Mouse (Mus musculus) B cell, adult 2 months (primary cell): ENCODE data around the gene Tspan32.

Experiments used
- DNase-seq, 2 experiments: peaks; one replicate each; pipeline ENCODE4 v3.0.0; 2022

Tspan32 gene

GRCm38 (mm10) chr7:143055499-143056186 lies 50.8 kb downstream of the Tspan32 start:
- no peak for DNase-seq

- DNase-seq, result no peak
These were observed 52.2 kb downstream of the Tspan32 start for GRCm38 (mm10) chr7:143057023-143057422.

- DNase-seq, result no peak
These were observed 52.9 kb downstream of the Tspan32 start for GRCm38 (mm10) chr7:143057667-143058220.

- DNase-seq, result no peak
These were observed 53.4 kb downstream of the Tspan32 start for GRCm38 (mm10) chr7:143058221-143058697.

GRCm38 (mm10) chr7:143059202-143059870 lies 54.5 kb downstream of the Tspan32 start:
- no peak for DNase-seq

- DNase-seq, result no peak
These were observed 57.9 kb downstream of the Tspan32 start for GRCm38 (mm10) chr7:143062704-143063103.

GRCm38 (mm10) chr7:143064226-143064625 lies 59.4 kb downstream of the Tspan32 start:
- no peak for DNase-seq

GRCm38 (mm10) chr7:143065692-143066091 lies 60.8 kb downstream of the Tspan32 start:
- DNase-seq, result no peak

GRCm38 (mm10) chr7:143067469-143067868 lies 62.6 kb downstream of the Tspan32 start:
- no peak for DNase-seq

- no peak for DNase-seq
These were observed 63.1 kb downstream of the Tspan32 start for GRCm38 (mm10) chr7:143067897-143068296.

- DNase-seq, result no peak
These were observed 63.6 kb downstream of the Tspan32 start for GRCm38 (mm10) chr7:143068316-143068881.

- peak; percentile 95 to 96 for DNase-seq
These were observed 64.2 kb downstream of the Tspan32 start, which contains the start of gene Tssc4 for GRCm38 (mm10) chr7:143068882-143069591. Tssc4 (plus strand) TSS chr7:143069249.
